In genomic region chr5:143572195-143572594, GRCm38 (mm10) we compare ENCODE assay signal across 9 mouse cellular contexts. TPM values are rescaled to one million over a fixed set of nuclear protein-coding genes. Genes with fewer than 3 reads are reported as not detected.
DNase-seq lines count a peak whose midpoint lies in the region; ATAC-seq and TF ChIP-seq lines count a peak whose summit lies in the region.
"Had no signal": no experiment of that assay in that cellular context is flagged by ENCODE, and none has a peak within 500 bp of the region (broad histone marks: within the 10 kb centered on the region; RNA-seq: fewer than 3 reads in every experiment).

No protein-coding gene starts in this region.

- H3K36me3 ChIP-seq in lung, postnatal 0 days (ENCODE audit: insufficient read depth, low read length), result no peaks in the 10 kb centered on the region
- H3K36me3 ChIP-seq in liver, embryonic 12.5 days, result no peaks in the 10 kb centered on the region

- no peak; the same call in none of the 2 replicates for TF ChIP-seq CTCF in lung, postnatal 0 days (IDR thresholded peaks at IDR 0.05)

- H3K9me3 ChIP-seq in lung, postnatal 0 days (ENCODE audit: low read length), result no peaks in the 10 kb centered on the region
- H3K9me3 ChIP-seq in liver, embryonic 12.5 days (replicated peaks), result no peaks in the 10 kb centered on the region

- H3K27me3 ChIP-seq in lung, postnatal 0 days (replicated peaks; ENCODE audit: insufficient read depth, low read length), result no peaks in the 10 kb centered on the region
- no peaks in the 10 kb centered on the region; the same call in 1 of the 2 replicates for H3K27me3 ChIP-seq in liver, embryonic 12.5 days (replicated peaks)
- H3K27me3 ChIP-seq: Patski had no signal

- no peak overlapping the region for H3K4me2 ChIP-seq in lung, postnatal 0 days (replicated peaks; ENCODE audit: low read depth, low read length)
- H3K4me2 ChIP-seq in liver, embryonic 12.5 days, result no peak overlapping the region

- H3K9ac ChIP-seq in lung, postnatal 0 days (replicated peaks; ENCODE audit: low read depth), result no peak overlapping the region
- no peak overlapping the region for H3K9ac ChIP-seq in liver, embryonic 12.5 days

- 37% methylated on average over 5 of the region's 5 CpGs for WGBS in lung, postnatal 0 days
- 59% methylated on average over 5 of the region's 5 CpGs for WGBS in liver, embryonic 12.5 days (ENCODE audit: insufficient replicate concordance)

- H3K4me3 ChIP-seq in lung, postnatal 0 days (ENCODE audit: low read depth, low read length), result no peak overlapping the region
- H3K4me3 ChIP-seq in liver, embryonic 12.5 days, result no peak overlapping the region

- H3K4me1 ChIP-seq in lung, postnatal 0 days (ENCODE audit: insufficient read depth, low read depth, low read length), result peaks cover 3% of the 10 kb centered on the region; the same call in 1 of the 2 replicates
- peaks cover 8% of the 10 kb centered on the region for H3K4me1 ChIP-seq in liver, embryonic 12.5 days

- peak; percentile 95 for TF ChIP-seq EP300 in lung, postnatal 0 days (IDR thresholded peaks at IDR 0.05)

- ATAC-seq in lung, postnatal 0 days, result peak; percentile 73
- no peak for ATAC-seq in liver, embryonic 12.5 days
- ATAC-seq: Patski had no signal

- DNase-seq in adrenal gland, postnatal 10 days, result peak; percentile 51
- peak; percentile 61 for DNase-seq in gastrocnemius, postnatal 10 days
- DNase-seq in kidney, adult 11 months, result peak; percentile 66
- peak; percentile 93 for DNase-seq in lung, postnatal 0 days (ENCODE audit: low spot score)
- no peak for DNase-seq in MN1 (ENCODE audit: low spot score)
- no peak for DNase-seq in left cerebral cortex, adult 8-10 months (ENCODE audit: low spot score in 2 of 2)
- DNase-seq in cerebellum, postnatal 14 days, result no peak

- H3K27ac ChIP-seq in lung, postnatal 0 days (ENCODE audit: low read length), result peak overlapping the region; percentile 74
- no peak overlapping the region for H3K27ac ChIP-seq in liver, embryonic 12.5 days

RNA-seq across cellular contexts. Expression of gene Rac1, which starts 44.4 kb away (rescaled TPM):
- total RNA-seq in adrenal gland, postnatal 10 days (2021), result 100 to 1,000 TPM; 345 to 351 TPM
- 100 to 1,000 TPM; 237 to 250 TPM for total RNA-seq in gastrocnemius, postnatal 10 days (2021)
- 439 and 450 TPM in 2 replicates for polyA plus RNA-seq in lung, postnatal 0 days (2015; fragmentation: Nextera tagmentation; extraction: Ambion mirVana)
- 100 to 1,000 TPM; 369 to 406 (median 382) TPM for total RNA-seq in left cerebral cortex, adult 8-10 months (2022)
- polyA plus RNA-seq in liver, embryonic 12.5 days (2016; fragmentation: Nextera tagmentation; extraction: Ambion mirVana), result 254 and 256 TPM in 2 replicates

RNA-seq across cellular contexts. Expression of gene Cyth3, which starts 50.1 kb away (rescaled TPM):
- 100 to 1,000 TPM; 123 to 151 TPM for total RNA-seq in adrenal gland, postnatal 10 days (2021)
- 10 to 100 TPM; 39.9 to 51.8 TPM for total RNA-seq in gastrocnemius, postnatal 10 days (2021)
- polyA plus RNA-seq in lung, postnatal 0 days (2015; fragmentation: Nextera tagmentation; extraction: Ambion mirVana), result 87.3 and 96.6 TPM in 2 replicates
- total RNA-seq in left cerebral cortex, adult 8-10 months (2022), result 10 to 100 TPM; 29.9 to 37.5 (median 32.7) TPM
- polyA plus RNA-seq in liver, embryonic 12.5 days (2016; fragmentation: Nextera tagmentation; extraction: Ambion mirVana), result 46.0 and 47.7 TPM in 2 replicates

Comparison
In these comparisons a context has a peak if more than half of its experiments do, and no peak if none do; other contexts are left out.
1. DNase-seq: peak in adrenal gland, postnatal 10 days (single experiment), gastrocnemius, postnatal 10 days (single experiment), kidney, adult 11 months (single experiment) and lung, postnatal 0 days (single experiment); none in MN1 (single experiment), left cerebral cortex, adult 8-10 months (0 of 2) and cerebellum, postnatal 14 days (0 of 2).